Mouse (Mus musculus) megakaryocyte-erythroid progenitor cell, adult 5-6 weeks (primary cell): ENCODE results near the gene Dgkb. TPM values are rescaled to one million over a fixed set of nuclear protein-coding genes. Genes with fewer than 3 reads are reported as not detected.

Experiments
- ATAC-seq: replicated peaks from 2 replicates; pipeline ENCODE4 v1.8.0; 2016; ENCODE audit warnings: mild to moderate bottlenecking, inconsistent platforms; ENCODE audit not compliant: severe bottlenecking, poor library complexity, low FRiP score, low TSS enrichment
- total RNA-seq, 2 experiments: library from RNA; stranded (forward) in 1 of 2; stranded (reverse) in 1 of 2; fragments of 200-1000, 215-1000 nt in 1 of 2; fragments of >200 nt in 1 of 2; fragmentation: Nextera tagmentation in 1 of 2; gene quantifications; 2 replicates each; pipeline ENCODE4 v1.2.3; 2014 to 2017

Dgkb gene
- total RNA-seq, 2 experiments from 2014 or later = not detected

DNA sequence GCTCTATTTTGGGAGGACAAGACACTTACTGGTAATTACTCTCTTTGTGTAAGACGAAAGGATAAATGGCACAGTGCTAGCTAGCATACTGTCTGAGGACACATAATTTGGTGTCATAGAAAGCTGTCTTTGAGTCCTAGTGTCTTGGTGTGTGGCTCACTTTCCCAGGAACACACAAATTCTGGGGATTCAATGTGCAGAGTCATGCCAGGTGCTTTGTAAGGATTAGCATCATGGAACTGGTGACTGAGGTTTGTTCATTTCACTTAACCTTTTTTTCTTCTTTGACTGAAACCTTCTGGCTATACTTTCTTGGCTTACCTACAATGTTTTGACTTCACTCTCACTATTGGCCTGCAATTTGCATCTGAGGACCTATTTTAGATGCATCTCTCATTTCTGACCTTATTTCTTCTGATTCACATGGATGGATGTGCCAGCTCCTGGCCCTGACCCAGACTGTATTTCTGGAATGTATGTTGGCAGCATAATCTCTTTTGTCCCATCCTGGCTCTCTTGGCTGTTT lies 170.6 kb downstream of the Dgkb start:
- no peak for ATAC-seq

DNA sequence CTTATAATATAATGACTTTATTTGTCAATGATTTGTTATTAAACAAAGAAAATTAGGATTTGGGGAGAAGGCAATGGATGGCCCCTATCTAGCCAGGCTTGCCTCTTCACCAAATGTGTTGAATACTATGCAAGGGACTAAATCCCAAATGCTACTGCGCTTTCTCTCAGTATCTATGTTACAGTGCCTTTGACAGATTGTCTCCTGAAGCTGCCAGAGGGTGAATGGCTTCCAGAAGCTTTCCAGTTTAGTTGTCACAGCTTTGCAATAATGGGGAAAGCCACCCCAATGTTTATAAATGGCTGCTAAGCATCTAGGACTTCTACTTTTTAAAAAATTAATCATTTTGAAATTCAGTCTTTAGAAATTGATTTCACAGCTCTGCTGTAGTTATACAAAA lies 175.7 kb downstream of the Dgkb start:
- ATAC-seq = no peak

DNA sequence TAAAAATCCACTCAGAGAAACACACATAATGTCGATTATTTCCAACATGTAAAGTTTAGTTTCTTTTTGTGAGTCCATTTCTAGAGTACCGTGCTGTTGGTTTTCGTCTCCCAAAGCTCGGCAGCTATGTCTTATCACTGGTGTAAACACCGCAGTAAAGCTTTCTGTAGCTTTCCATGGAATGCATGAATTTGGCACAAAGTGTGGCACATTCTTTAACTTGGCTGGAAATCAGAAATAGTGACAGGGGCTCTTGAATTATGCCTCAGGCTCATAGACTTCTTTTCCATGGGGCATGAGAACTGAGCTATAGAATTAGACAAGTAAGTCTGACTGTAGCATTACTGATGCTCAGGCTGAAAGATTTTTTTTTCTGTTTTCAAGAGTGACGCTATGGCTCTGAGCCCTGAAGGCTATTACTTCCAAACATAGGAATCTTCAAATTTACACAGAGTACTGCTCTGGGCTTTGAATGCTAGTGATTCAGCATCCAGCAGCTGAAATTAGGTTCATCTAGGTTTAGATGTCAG lies 179.0 kb downstream of the Dgkb start:
- no peak for ATAC-seq

DNA sequence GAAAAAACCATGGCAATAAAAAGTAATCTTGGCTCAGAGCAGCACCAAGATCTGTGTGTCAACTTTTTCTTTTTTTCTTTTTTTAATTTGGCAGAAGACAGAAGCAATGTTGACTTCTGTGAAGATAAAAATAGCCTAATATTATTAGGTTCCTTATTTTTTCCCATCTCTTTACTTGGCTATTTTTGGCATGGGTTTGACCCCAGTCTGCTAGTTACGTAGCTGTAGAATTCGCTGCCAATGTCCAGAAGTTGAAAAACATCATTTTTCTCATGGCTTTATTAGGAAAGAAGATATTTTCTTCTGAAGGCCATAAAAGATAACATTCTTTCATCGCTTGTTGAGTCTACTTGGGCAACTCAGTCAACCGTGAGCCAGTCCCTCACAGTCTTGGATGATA lies 200.1 kb downstream of the Dgkb start:
- ATAC-seq = no peak

DNA sequence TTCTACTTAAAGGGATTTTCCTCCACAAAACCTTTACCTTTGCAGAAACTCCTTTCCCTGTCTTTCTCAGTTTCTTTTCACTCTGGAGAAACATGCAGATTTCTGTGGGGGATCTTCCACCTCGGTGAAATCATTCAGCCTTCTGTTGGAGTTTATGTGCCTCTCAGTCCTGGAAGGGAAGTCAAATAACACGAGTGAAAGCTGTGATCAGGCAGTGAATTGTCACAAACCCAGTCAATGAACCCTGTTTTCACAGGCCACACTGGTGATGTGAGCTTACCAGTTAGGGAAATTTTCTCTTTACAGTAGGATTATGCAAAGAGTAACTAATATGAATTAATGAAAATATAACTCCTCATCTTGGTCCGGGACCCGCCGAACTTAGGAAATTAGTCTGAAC lies 229.7 kb downstream of the Dgkb start:
- ATAC-seq = no peak

DNA sequence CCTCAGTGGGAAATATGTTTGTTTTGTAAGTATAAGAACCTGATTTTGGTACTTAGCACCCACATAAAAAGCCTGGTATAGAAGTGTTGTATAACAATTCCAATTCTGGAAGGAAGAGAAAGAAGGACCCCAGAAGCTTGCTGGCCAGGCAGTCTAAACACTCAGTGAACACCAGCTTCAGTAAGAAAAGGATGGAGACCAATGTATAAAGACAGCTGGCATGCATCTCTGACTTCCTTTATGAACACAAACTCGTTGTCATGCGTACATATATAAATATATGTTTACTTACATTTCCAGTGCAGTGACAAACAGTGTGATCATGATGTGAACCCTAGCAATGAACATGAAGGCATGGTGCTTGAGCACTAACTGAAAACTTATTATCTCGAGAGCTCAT lies 270.7 kb downstream of the Dgkb start:
- ATAC-seq = no peak

DNA sequence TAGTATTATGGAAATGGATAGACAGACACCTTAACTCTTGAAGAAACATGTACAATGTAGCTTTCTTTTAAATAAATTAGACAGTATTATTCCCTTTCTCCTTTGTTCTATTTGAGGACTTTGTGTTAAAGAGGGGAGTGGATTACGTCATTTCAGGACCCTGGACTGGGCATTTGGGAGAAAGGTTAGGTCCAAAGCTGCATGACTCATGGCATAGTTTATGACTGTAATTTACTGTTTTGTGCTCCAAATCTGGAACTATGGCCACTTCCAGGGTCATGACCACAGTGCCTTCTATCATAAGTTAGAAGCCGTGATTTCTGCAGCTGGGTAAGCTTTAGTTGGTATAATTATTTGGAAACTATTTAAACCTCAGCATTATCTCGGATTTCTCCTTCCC lies 294.4 kb downstream of the Dgkb start:
- ATAC-seq = no peak

DNA sequence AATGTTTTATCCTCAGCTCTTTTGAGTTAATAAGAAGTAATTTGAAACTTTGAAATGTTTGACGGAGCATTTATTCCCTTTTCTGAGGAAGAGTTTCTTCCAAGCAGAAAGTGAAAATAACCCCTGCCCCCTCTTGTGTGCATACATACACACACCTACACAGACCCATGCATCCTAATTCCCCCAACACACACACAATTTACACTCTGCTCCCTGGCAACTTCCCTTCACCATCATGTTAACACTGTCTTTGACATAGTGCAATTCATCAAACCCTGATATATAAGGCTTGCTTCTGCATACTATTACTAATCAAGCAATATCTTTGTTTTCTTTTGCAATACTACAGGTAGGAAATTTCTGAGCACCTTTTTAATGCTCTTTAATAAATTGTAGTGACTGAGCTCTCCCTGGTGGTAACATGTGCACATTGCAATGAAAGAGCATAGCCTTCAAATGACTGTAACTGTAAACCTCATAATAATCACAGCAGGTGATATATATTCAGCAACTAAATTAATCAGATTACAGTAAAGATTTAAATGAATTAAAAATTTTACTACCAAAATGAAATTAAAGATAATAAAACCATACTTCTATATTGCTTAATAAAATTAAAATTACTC lies 297.6 kb downstream of the Dgkb start:
- no peak for ATAC-seq

DNA sequence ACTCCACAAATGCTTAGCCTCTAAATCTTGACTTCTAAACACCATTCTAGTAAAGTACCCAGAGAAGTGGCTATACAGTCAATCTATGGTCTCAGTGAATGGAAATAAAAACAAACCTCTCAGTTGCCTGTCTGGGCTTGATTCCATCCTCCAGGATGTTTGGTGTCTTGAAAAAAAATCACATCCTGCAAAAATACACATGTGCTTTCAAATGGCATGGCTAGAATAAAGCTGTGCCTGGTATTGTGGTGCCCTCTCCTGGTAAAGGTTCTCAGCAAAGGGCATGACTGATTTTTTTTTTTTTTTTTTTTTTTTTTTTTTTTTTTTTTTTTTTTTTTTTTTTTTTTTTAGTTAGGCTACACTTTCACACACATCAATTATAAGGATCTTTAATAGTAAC lies 306.0 kb downstream of the Dgkb start:
- ATAC-seq = no peak

DNA sequence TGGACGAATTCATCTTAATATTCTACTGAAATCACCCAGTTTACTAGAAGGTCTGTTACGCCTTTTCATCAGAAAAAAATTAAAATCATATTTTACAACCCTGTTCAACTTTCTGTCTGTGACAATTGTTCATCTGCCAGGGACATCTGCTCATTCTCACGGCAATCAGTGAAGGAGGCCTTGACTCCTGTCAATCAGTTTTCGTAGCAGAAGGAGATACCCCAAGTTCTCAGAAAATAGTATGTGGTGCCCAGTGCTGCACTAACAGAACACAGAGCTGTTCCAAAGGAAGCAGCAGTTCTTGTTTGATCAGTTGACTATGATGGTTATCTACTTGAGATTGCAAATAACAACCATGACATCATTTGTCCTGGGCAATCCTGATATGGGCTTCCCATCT lies 307.8 kb downstream of the Dgkb start:
- ATAC-seq = no peak

DNA sequence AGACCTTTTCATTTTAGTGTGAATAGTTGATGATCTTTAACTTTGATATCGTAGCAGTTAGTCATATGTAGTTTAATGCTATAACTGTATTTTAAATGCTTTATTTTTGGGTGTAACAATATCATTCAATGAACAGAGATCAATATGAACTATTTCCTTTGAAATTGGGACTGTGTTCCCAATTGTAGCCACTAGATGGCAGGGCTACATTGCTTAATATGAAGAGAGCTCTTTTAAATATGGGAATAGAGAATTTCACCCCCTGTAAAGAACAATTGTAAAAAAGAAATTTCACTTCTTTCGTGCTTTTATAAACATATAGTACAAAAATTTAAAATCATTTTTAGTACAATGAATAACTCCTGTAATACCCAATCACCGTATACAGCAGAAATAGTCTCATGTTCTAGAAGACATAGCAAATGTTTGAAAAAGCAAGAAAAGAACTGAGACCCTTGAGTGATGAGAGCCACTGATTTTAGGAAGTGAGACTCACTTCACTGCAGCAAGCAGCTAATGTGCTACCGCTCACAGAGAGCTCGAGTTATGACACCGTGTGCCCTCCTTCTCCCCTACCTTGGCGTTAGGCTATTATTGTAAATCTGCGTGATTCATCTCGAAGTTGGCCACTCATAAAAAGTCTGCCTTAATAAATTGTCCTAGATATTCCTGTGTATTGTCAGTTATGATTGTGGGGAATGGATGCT lies 312.8 kb downstream of the Dgkb start:
- peak; percentile 59; the same call in 1 of the 2 replicates for ATAC-seq

DNA sequence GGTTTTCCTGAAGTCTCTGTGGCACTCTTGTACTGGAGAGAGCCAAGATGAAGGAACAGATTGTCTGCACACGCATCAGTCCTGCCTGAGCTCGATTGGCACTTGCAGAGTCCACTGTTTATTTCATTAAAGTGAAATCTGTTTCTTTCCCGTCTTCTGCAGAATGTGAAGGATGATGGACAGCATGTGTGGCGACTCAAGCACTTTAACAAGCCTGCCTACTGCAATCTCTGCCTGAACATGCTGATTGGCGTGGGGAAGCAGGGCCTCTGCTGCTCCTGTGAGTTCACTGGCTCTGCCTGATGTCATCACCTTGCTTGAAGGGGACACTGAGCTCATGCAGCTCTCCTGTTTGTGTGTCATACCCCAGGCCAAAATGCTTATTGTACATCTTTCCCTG lies 318.9 kb downstream of the Dgkb start:
- ATAC-seq = no peak

DNA sequence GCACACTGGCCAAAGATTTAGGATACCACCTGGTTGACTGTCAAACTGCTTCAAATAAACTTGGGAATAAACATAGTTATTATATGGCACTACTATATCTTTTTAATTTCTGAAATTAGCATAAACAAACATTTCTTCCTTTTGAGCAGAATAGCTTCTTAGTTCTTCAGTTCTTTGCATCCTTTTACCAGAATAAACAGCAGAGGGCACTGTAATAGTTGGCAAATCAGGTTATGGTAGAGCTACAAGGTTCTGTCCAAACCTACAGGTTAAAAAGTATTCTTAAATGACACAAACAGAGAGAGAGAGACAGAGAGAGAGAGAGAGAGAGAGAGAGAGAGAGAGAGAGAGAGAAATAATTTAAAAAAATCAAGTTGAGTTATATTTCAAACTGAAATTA lies 322.5 kb downstream of the Dgkb start:
- no peak for ATAC-seq

DNA sequence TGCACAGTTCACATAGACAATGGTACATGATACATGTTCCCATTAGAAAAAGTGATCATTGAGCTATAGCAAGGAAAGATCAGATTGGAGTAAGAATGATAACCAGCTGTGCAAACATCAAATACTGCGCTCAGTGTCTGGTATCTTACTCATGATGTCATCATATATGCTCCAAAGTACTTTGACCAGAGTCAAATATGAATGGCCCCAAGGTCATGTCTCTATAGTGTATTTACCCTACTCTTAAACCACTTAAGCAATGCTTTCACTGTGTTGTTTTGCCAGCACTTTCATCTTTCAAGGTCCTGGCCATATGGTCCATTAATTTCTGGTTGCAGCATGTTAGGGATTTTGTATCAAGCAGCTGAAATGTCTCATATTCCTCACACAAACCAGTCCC lies 415.1 kb downstream of the Dgkb start:
- no peak for ATAC-seq

DNA sequence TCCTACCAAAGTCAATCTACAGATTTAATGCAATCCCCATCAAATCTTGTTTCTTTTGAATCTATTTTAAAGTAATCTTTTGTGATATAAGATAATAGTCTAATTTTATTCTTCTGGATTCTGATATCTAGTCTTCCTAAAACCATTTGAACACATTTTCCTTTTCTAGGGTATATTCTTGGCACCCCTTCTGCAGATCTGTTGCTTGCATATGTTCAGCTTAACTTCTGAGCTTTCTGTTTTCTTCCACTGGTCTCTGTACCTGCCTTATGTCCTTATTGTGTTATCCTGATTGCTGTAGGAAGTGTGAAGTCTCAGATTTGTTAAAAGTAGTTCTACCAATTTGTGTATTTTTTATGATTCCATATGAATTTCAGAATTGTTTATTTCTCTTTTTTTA lies 451.3 kb downstream of the Dgkb start:
- no peak for ATAC-seq

DNA sequence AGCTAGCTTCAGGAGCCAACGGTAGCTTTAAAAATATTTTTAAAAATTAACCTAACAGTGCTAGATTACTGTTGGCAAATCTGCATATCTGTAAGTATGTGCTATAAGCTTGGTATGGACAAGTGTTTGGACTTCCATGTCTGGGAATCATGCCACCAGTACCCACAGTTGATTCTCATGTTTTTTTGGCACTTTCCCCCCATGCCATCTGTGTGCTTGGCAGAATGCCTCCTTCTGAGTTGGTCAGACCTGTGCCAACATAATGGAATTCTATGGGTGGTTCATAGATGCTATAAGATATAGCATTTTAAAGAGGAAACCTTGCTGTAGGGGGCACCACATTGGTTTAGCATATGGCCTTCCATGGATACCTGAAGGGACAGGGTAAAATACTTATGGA lies 484.0 kb downstream of the Dgkb start:
- no peak for ATAC-seq

DNA sequence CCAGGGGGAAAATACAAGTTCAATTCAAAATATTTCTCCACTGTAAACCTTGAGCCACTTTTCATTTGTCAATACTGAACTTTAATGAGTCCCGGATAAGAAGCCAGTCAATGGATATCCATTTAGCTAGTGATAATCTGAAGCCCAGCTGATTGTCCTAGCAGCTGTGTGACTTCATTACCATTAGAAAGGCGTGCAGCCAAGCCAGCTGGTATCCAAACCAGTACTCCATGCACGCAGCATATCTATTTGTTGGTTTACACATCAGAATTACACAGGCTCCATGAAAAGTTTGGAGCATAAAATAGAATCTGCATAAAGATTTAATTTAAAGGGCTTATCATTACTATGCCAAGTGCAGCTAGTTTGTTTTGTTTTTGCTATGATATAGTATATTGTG lies 486.3 kb downstream of the Dgkb start:
- ATAC-seq = no peak

DNA sequence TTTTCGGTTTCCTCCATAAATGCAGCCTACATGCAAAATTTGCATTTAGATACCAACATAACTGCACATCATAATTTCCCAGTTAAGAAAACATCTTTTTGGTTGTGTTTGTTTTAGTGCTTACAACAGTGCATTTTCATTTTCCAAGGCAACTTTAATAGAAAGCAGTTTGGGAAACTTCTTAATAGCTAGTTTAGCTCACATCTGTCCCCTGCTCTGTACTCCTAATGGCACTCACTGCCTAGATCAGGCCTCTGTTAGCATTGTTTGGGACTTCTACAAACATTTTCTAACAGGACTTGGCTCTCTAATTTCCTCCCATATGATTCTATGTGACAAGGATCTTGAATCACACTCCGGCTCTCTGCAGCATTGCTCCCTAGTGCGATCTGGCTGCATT lies 486.7 kb downstream of the Dgkb start:
- no peak for ATAC-seq

DNA sequence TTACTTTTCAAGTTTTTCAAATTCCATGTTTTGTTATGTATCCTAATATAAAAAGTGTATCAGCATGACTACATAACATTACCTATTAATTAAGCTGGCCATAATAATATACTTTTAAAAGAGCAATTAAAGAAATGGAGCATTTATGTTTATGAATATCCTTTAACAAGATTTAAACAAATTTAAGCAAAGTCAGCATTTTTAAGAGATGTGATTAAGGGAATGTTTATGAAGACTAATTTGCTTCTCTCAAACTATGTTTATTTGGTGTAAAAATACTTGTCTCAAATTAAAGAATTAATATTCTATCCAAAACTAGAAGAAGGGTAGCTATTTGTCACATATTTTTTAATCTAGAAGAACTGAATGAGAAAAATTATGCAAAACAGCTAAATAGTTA lies 492.4 kb downstream of the Dgkb start:
- ATAC-seq = no peak

DNA sequence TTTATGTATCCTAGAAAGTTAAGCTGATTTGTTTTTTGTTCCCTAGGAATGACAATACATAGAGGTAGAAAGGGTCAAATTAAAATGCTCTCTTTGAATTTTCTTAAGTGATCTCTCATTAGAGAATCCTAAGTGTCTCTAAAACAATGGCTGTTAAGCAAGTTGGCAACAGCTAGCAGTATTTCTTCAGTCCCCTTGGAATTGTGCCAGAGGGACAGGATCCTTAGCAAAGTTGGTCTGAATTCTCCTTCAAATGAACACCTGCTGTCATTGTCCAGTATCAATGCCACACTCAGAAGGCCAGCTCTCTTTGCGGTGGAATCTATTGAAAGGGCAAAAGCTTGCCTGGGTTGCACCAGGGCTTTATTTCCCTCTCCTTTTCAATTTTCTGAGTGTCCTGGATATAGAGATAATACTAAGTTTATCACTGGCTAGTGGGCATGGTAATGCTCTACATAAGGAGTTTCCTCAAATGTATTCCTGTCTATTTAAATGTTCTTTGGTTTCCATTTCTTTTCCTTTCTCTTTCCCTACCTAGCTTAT lies 510.3 kb downstream of the Dgkb start:
- ATAC-seq = no peak

DNA sequence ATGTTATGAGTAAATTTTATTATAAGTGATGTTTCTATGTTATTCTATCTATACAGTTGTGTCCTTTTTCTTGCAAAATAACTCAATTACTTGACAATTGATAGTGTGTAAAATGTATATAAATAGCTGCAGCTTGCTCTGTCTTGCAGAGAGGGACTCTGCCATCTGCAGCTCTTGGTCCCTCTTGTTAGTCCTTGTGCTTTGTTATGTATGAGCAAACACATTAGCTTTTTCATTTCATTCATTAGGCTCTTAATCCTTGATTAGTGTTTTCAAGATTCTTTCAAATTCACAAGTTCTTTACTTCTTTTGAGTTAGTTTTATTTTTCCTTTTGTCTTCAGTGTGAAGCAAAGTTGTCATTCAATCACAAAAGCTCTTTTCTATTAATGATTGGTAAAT lies 511.3 kb downstream of the Dgkb start:
- no peak for ATAC-seq
